Mouse (Mus musculus) erythroblast, embryonic 14.5 days (primary cell): ENCODE data around the gene Brf1.

Source experiments
- GATA1 ChIP-seq: IDR thresholded peaks from 2 replicates; pipeline ENCODE4 v1.6.1; 2012; ENCODE audit warnings: low read length, inconsistent platforms, mixed read lengths
- TAL1 ChIP-seq: IDR thresholded peaks from 3 replicates; pipeline ENCODE4 v1.6.1; 2012; ENCODE audit warnings: low read length, inconsistent platforms, mixed read lengths

GRCm38 (mm10) chr12:112922541-112922940 is 78.0 kb downstream of the Brf1 start:
- TF ChIP-seq GATA1 (no peak), TAL1 (no peak)
